Mouse (Mus musculus) effector memory CD4-positive, alpha-beta T cell, adult 5 months (primary cell): Measurements from ENCODE around the gene Fbxw8. TPM values are rescaled to one million over a fixed set of nuclear protein-coding genes. Genes with fewer than 3 reads are reported as not detected.

Experiments used
- polyA plus RNA-seq: library from polyadenylated mRNA; unstranded; fragments of 100-300 nt; shearing (Covaris generic); gene quantifications from one replicate; pipeline ENCODE4 v1.2.1, GENCODE M21; 2017

Fbxw8 gene
- polyA plus RNA-seq: 20.5 TPM

GRCm38 (mm10) chr5:118154839-118155564 lies at the start of gene Fbxw8:
Fbxw8 (minus strand) TSS chr5:118155464.

DNA sequence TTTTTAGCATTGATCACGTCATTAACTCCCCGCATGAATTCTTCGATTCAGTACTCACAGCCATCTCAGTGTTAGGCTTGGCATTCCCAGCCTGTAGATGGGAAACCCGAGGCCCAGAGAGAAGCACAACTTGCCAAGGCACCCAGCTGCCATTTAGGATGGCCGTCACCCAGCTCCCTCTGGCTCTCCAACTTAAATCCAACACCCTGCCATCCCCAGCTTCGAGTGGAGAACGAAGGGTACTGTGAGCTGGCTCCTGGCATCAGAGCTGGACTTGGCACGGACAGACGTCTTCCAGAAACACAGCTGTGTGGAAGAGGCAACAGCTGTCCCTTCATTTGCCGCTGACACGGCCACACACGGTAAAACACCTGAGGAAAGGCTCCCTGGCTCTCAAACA lies 9.3 kb upstream of the Fbxw8 start, which contains the start of gene Hrk:
Gene Hrk, plus strand, starts transcription at position 68 of the 400 bp plus-strand sequence.

DNA sequence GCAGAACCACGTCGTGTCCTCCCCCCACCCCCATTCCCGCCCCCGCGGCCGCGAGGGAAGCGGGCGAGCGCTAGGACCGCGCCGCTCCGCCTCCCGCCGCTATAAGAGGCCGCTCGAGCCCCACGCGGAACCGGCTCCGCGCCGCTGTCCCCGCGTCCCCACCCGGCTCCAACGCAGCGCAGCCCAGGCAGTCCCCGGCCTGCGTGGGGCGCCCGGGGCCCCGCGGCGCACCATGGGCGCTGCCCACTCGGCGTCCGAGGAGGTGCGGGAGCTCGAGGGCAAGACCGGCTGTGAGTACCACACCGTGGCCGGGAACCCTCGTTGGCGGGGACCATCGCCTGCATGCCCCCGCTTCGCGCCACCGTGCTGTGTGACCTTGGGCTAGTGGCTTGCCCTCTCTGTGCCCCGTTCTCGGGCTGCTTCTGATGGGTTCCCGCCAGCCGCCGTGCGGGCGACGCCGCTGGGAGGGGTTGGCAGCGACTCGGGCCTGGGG lies 127.5 kb downstream of the Fbxw8 start, which contains the start of gene Tesc:
Gene Tesc, plus strand, starts transcription at position 46 of the 493 bp plus-strand sequence.

Other genes starting within 250 kb of the Fbxw8 start
- gene Fbxo21, start 178.7 kb downstream of the Fbxw8 start, polyA plus RNA-seq: 28.5 TPM
- 76.2 TPM for gene Tesc, start 127.7 kb downstream of the Fbxw8 start, polyA plus RNA-seq
- gene Hrk, start 9.2 kb upstream of the Fbxw8 start, polyA plus RNA-seq: not detected
- gene Rnft2, start 89.7 kb upstream of the Fbxw8 start, polyA plus RNA-seq: 0.65 TPM
- 4.3 TPM for gene 2410131K14Rik, start 89.8 kb upstream of the Fbxw8 start, polyA plus RNA-seq